Mouse (Mus musculus) embryo, embryonic 10 days (tissue): ENCODE measurements at regions not wholly inside any gene's neighbourhood (a gene's known extent, or its start where the extent isn't known, plus 50 kb on each side); places are given as distances from the start of the nearest gene placed in this dataset.

ENCODE experiments used
- DNase-seq: peaks from one replicate; pipeline ENCODE4 v3.0.0-alpha.2; 2015; ENCODE audit warnings: low spot score

GRCm38 (mm10) chr10:45982731-45983274 lies 405.2 kb downstream of the Hace1 start:
- DNase-seq: no peak

DNA sequence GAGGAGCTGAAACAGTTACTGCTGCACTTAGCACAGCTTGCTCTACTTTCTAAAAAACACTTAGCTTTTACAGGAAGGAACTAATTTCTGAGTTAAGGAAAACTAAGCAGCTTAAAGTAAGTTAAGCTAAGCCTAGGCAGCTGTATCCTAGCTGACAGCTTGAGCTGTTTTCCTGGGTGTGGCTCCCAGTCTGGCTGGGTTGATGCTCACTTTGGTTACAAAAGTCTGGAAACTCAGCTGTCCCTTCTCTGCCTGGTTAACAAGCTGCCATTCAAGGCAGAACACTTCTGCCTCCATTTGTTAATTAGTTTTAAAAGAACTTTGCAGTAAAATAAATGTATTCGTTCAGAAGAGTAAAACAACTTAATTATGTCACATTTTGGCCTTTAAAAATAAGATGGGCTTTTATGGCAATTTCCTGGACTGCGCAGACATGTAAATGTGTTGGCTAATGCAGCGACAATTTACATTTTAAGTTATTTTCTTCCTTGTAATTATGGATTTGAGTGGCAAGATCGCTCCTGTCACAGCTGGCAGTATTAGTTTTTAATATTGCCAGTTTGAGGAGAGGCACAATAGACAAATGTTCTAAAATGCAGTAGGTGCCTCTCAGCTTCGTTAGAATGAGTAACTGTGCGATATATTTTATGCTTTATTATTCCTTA lies 406.2 kb downstream of the Hace1 start:
- no peak for DNase-seq

DNA sequence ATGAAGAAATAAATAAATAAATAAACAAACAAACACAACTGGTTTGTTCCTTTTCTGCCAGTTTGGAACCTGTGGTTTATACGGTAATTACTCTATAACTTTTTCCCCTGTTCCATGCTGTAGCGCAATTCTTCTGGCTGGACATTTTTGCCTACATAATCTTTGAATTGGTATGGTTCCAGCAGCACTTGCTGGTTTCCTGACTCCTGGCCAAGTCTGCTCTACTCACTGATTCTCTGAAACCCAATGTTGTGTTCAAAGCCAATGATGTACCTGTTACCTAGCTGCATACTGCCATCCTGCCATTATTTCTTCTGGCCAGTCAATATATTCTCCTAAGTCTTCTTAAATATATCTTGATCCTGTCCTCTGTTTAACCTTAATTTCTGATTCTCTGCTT lies 408.7 kb downstream of the Hace1 start:
- DNase-seq: no peak

DNA sequence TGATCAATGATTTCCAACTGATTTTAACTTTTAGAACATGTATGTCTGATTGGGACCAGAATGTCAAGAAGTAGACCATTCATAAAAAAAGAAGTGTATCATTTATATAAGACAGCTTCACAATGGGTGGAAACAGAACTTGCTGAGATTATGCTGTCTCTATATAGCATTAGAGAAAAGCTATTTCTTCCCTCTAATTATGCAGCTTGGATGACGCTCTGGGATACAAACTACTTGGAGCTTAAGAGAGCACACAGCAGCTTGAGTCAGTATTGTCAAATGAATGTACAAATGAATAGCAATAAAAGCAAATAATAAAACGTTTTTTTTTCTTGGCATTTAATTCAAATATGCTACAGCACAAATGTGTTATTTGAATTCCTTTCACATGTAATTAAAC lies 428.7 kb downstream of the Hace1 start:
- no peak for DNase-seq

GRCm38 (mm10) chr10:46011916-46012596 lies 434.4 kb downstream of the Hace1 start:
- peak; percentile 87 for DNase-seq

DNA sequence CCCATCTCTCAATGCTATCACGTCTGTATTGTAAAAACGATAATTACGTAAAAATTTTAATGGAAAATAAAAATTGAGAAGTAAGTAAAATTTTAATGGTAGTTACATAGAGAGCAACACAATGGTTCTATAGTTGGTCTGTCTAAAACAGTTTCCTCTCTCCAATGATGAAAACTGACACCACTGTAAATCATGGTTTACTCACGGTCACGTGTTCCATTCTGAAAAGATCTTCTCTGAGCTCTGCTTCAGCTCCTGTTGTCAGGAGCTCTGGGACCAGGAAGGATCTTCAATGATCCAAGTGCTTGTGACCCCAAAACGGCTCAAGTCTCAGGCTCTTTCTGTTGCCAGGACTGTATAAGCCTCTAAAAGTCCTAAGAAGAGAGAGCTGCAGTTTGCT lies 435.0 kb downstream of the Hace1 start:
- no peak for DNase-seq

DNA sequence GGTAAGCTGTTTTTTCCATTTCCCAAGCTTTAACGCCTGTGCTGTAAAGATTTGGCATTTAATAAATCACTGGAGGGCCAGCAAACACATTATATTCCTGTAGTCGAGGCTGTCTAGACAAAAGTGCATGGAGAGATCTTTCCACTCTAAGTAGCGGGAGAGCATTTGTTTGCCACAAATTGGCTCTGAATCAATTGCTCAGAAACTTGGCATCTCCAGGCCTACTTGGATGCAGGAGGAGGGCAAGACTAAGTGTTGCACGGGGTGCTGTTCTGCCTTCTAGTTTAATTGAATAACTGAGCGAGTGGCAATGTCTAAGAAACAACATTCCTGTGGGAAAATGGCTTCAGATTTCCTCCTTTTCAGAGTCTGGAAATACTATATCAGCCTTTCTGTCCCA lies 438.7 kb downstream of the Hace1 start:
- no peak for DNase-seq

GRCm38 (mm10) chr10:46045474-46046093 lies 468.0 kb downstream of the Hace1 start:
- peak; percentile 29 for DNase-seq

DNA sequence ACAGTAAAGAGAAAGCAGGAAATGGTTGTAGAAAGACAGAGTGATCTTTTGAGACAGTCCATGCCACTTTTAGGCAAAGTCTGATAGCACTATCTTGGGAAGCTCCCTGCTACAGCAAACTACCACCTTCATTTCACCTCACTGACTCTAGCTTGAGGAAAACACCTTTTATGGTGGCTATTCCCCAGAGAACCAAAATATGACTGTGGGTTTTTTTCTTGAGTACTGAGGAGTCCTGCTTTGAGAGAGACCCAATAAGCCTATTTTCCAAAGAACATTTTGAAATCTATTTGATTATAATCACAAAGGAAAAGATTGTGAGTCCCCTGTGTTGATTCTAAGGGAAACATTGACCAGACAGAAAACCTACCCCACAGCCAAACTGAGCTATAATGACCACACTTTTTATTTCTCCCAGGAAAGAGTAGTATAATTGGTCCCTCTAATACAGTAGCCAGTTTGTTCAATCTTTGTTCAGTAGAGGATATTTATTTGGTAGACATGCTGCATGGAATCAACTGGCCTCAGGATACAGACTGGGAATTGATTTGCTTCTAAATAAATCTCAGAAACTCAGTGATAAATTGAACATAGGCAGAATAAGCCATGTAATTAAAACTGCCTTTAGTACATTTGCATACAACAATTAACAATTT lies 468.6 kb downstream of the Hace1 start:
- DNase-seq: no peak

- no peak for DNase-seq
These were observed 469.3 kb downstream of the Hace1 start for GRCm38 (mm10) chr10:46046890-46047414.

- DNase-seq: no peak
These were observed 470.0 kb downstream of the Hace1 start for GRCm38 (mm10) chr10:46047591-46047990.

DNA sequence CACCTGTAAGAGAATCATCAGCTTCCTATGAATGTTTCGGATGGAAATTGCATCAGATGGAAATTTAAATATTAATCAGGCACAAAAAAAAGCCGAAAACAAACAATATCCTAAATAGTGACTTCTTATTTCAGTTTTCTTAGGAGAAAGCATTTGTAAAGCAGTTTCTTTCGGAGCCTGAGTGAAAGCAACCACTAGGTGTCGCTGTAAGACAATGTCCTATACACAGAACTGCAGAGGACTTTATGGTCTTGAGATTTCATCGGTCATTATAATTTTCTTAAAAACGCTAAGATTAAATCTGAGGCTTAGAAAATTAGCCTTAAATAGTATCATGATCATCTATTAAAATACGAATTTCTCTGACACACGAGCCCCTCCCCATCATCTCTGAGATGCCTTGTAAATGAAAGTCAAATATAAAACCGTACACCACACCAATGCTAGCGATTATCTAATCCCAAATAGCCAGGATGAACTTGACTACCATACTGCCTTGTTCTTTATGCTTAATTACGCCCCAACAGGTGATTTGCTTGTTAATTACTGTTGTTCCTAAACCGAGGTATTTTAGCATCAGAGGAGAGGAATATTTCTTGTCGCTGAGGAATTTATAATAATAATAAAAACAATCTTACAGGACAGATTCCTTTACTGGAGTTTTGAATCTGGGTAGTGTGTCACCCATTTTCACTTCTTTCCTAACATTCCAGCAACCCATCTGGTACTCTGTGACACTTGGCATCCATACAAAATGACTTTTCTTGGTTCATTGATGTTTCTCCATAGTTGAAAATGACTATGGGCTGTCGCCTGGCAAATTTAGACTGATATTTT lies 480.0 kb downstream of the Hace1 start:
- peak; percentile 86 for DNase-seq

DNA sequence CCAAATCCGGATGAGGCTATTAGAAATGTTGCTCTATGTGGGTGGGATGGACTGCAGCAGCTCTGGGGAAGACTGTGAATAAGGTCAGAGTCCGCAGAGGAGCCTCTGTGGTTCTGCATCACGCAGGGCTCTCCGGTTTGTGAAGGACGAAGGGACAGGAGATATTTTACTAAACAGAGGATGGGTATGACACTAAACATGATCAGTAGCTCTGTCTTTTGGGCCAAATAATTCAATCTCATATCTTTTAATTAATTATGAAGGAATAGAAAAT lies 480.5 kb downstream of the Hace1 start:
- DNase-seq: no peak

DNA sequence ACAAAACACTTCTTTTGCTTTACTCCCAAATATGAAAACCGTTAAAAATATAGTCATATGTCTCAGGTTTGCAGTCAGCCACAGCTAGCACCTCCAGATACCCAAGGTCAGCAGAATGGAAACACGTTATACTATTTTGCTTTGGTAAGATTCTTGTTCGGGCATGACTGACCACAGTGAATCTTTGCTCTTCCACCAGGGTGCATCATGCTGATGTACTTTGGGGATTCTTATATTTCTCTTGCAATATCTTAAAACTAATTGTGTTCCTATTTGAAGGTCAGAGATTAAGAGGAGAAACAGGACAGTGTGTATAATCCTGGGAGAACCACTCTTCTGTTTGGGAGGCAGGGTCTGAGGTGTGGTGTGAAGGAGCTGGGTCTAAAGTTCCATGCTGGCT lies 481.7 kb downstream of the Hace1 start:
- DNase-seq: no peak

GRCm38 (mm10) chr10:46063831-46064230 lies 486.2 kb downstream of the Hace1 start:
- no peak for DNase-seq

GRCm38 (mm10) chr10:46070766-46071165 lies 493.1 kb downstream of the Hace1 start:
- DNase-seq: no peak

DNA sequence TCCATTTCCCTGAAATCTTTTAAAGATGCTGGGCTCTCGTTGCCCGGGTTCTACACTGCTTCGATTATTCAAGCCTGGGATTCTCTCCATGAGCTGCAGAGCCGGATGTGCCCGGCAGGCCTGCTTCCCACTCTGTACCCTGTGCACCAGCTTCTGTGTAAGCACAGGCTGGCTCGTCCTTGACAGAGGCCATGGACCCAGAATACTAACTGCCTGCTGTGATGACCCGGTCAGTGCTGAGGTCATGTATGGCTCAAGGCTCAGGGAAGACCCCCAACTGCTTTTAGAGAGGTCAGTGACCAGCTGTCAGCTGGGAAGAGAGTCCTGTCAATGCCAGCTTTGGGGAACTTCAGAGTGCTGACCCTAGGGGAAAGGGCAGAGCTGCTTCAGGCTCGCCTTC lies 493.6 kb downstream of the Hace1 start:
- peak; percentile 68 for DNase-seq

DNA sequence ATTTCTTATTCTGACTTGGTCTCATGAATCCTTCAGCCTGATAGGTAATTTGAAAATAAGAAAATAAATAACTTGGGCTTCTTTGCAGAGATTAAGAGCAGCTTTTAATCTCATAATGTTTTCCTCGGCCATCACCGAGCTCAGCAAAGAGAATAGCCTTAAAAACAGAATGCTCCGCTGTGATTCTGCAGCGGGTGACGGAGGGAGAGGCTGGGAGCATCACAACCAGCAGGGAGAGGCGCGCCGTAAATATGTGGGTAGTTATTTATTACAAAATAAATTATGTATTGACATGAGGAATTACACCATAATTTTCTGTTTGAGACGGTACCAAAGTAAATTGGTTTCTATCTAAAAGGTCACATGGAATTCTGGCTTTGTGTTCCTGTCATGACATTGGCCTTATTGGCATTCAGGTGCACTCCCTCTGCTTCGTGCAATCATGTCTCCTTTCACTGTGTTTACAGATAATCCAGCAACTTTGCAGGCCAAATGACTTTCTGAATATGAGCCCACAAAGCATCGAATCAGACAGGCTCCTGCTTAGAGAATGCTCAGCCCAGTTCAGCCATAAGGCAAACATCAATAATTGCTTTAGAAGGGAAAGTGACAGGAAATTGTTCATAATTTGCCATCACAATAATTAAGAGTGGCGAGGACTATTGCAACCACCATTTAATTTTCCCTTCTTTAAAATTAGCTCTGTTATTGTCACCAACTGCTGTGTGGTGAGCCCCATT lies 494.4 kb downstream of the Hace1 start:
- no peak for DNase-seq

DNA sequence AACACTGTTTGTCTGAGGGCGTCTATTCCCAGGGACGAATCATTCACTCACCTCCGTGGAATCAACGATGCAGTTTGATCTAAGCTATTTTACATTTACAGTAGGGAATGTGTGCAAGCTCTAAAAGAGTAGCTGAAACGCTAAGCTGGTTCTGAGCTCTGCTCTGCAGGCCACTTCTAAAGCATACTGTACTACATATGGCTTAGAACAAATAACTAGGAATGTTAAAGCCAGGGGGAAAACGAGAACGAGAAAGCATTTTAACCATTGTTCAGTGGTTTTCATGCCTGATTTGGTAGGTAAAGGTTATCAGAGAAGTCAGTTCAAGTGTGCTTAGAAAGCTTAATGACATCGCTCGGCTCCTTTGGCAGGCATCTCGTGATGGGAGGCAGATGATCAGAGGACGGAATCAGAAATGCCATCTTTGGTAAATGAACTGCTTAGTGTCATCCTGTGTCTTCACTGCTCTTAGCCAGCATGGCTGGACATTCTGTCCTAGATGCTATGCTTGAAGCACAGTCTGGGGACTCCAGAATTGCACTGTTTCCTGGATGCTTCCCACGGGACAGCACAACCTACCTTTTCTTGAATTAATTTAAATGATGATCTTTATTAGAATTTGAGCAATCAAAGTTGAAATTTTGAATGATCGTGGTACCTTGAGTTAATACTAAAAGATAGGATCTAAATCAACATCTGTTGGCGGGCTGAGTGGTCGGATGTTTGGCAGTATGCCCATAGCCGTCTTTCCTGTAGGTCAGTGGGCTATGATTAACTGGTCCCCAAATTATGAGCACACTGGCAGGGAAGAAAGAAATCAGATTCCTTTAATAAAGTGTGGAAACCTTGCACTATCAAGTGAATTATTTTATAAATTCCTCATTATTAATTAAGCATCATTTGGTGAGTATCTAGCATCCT lies 495.2 kb downstream of the Hace1 start:
- DNase-seq: no peak

GRCm38 (mm10) chr10:46087766-46088165 lies 510.1 kb downstream of the Hace1 start:
- DNase-seq: peak; percentile 69
